Mouse (Mus musculus) limb, embryonic 15.5 days (tissue): Measurements from ENCODE around the gene Galnt14. TPM values are rescaled to one million over a fixed set of nuclear protein-coding genes. Genes with fewer than 3 reads are reported as not detected.

Source experiments
- ATAC-seq: fragments of 200-750 bp; cut with Nextera tagmentation; 2 replicates; pipeline ENCODE4 v1.8.0; 2017; ENCODE audit warnings: low read depth, moderate TSS enrichment; ENCODE audit not compliant: insufficient number of reproducible peaks, low FRiP score, low TSS enrichment
- H3K27ac ChIP-seq: fragments of 300-500 bp; sonication (generic); 2 replicates; pipeline ENCODE4 v1.5.1; 2015; ENCODE audit warnings: moderate library complexity, mild to moderate bottlenecking, inconsistent platforms
- H3K27me3 ChIP-seq: fragments of 300-500 bp; sonication (generic); 2 replicates; pipeline ENCODE4 v1.6.1; 2015; ENCODE audit warnings: inconsistent platforms
- H3K36me3 ChIP-seq: fragments of 300-500 bp; sonication (generic); 2 replicates; pipeline ENCODE4 v1.6.1; 2015; ENCODE audit warnings: inconsistent platforms
- H3K4me1 ChIP-seq: fragments of 300-500 bp; sonication (generic); 2 replicates; pipeline ENCODE4 v1.6.1; 2015; ENCODE audit warnings: inconsistent platforms
- H3K4me2 ChIP-seq: fragments of 300-500 bp; sonication (generic); 2 replicates; pipeline ENCODE4 v1.6.1; 2015; ENCODE audit warnings: mild to moderate bottlenecking, inconsistent platforms
- H3K4me3 ChIP-seq: fragments of 300-500 bp; sonication (generic); 2 replicates; pipeline ENCODE4 v1.5.1; 2015; ENCODE audit warnings: mild to moderate bottlenecking, inconsistent platforms
- H3K9ac ChIP-seq: fragments of 300-500 bp; sonication (generic); 2 replicates; pipeline ENCODE4 v1.6.1; 2015; ENCODE audit warnings: inconsistent platforms
- H3K9me3 ChIP-seq: fragments of 300-500 bp; sonication (generic); 2 replicates; pipeline ENCODE4 v1.6.1; 2016; ENCODE audit warnings: inconsistent platforms
- WGBS: fragments of 180-500 bp; shearing (Covaris S2); methylation state at CpG from one replicate; pipeline ENCODE4 v1.1.7; 2015; 5-methylcytosine and 5-hydroxymethylcytosine counted together
- polyA plus RNA-seq: library from polyadenylated mRNA; unstranded; fragments of >200 nt; fragmentation: Nextera tagmentation; extraction: Ambion mirVana; gene quantifications from 2 replicates; pipeline ENCODE4 v1.2.1, GENCODE M21; 2015

Galnt14 gene
- polyA plus RNA-seq, 1 experiment from 2014 or later, result 2.0 TPM

GRCm38 (mm10) chr17:73656373-73656772 lies 53.9 kb downstream of the Galnt14 start:
- WGBS, result 81% methylated on average over 3 of the region's 3 CpGs
- no peaks in the 10 kb centered on the region for H3K27me3 ChIP-seq
- no peaks in the 10 kb centered on the region for H3K36me3 ChIP-seq
- no peaks in the 10 kb centered on the region for H3K9me3 ChIP-seq
- H3K4me1 ChIP-seq, result no peaks in the 10 kb centered on the region
- no peak for ATAC-seq
- H3K27ac ChIP-seq, result no peak overlapping the region
- H3K4me3 ChIP-seq, result no peak overlapping the region
- H3K9ac ChIP-seq, result no peak overlapping the region
- no peak overlapping the region for H3K4me2 ChIP-seq

DNA sequence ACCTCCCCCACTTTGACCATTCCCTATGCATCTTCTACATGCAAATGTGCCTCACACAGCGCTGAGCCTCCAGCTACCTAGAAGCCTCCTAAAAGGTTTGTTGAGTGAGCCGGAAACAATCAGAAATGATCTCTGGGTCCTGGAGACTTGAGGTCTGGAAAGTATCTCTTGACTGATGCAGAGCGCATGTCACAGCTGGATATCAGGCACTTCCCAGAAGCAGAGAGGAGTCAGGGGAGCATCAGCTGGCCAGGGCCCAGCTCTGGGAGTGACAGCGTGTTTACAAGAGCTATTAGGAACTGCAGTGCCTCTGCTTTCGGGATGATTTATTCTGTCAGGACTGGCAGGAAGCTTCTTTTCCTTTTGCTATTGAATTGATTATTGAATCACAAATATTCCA lies 56.0 kb downstream of the Galnt14 start:
- WGBS, result 43% methylated on average over 5 of the region's 5 CpGs
- Histone ChIP-seq H3K9me3 (no peaks in the 10 kb centered on the region), H3K36me3 (no peaks in the 10 kb centered on the region), H3K4me2 (no peak overlapping the region), H3K4me1 (no peaks in the 10 kb centered on the region), H3K27me3 (no peaks in the 10 kb centered on the region), H3K27ac (no peak overlapping the region), H3K9ac (no peak overlapping the region), H3K4me3 (no peak overlapping the region)
- ATAC-seq, result no peak

DNA sequence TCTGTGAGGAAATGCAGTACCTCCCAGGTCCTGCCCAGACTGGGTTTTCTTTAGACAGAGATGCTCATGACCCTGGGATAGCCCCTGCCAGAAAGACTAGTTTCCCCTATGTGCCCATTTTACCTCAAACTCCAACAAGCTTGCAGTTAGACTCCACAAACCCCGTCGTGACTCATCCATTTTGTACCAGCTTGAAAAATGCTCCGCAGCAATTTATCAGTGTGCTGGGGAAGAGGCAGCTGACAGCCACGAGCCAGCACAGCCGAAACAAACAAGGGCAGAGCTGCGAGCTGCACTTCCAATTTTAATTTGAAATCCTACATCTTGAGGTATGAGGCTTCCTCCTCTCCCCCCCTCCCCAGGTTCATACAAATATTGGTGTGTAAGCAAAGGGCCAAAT lies 60.9 kb downstream of the Galnt14 start:
- Histone ChIP-seq H3K9ac (no peak overlapping the region), H3K4me3 (no peak overlapping the region), H3K27me3 (no peaks in the 10 kb centered on the region), H3K36me3 (no peaks in the 10 kb centered on the region), H3K4me1 (no peaks in the 10 kb centered on the region), H3K9me3 (no peaks in the 10 kb centered on the region), H3K27ac (no peak overlapping the region), H3K4me2 (no peak overlapping the region)
- no peak for ATAC-seq
- WGBS, result 70% methylated on average over 6 of the region's 6 CpGs

DNA sequence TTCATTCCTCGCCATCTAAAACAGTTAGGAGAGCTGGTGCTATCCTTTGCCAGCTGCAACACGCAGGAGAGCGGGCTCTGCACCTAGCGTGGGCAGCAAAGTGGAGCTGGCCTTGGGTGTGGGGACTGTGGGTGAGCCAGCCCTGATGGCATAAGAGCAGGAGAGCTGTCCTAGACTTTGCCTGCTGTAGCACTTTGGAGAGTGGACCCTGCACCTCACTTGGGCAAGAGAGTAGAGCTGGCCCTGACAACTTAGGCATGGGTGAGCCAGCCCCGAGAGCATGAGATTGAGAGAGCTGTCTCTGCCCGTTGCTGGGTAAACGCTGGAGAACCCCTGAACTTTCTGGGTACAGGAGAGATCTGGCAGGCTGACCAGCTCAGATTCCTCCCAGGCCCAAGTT lies 68.6 kb downstream of the Galnt14 start:
- no peaks in the 10 kb centered on the region for H3K27me3 ChIP-seq
- ATAC-seq, result no peak
- no peak overlapping the region for H3K4me3 ChIP-seq
- H3K4me2 ChIP-seq, result no peak overlapping the region
- WGBS, result 90% methylated on average over 7 of the region's 7 CpGs
- no peaks in the 10 kb centered on the region for H3K9me3 ChIP-seq
- no peaks in the 10 kb centered on the region for H3K36me3 ChIP-seq
- no peak overlapping the region for H3K9ac ChIP-seq
- no peak overlapping the region for H3K27ac ChIP-seq
- H3K4me1 ChIP-seq, result no peaks in the 10 kb centered on the region

DNA sequence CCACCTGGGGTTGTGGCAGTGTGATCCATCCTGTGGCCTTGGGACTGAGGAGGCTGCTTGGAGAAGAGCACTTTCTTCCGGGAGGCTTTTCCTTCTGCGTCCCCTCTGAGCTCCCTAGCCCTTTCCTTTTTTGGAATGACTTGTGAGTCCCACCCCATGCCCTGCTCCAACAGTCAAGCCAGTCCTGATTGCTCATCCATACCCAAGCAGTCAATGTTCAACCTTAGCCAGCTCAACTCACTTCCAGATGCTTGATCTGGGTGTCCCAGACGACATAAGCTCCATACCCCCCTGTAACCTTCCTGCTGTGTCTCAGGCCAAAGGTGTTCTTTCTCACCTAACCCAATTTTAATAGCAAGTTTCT lies 70.2 kb downstream of the Galnt14 start:
- no peak overlapping the region for H3K9ac ChIP-seq
- ATAC-seq, result no peak
- no peak overlapping the region for H3K27ac ChIP-seq
- H3K4me1 ChIP-seq, result no peaks in the 10 kb centered on the region
- H3K4me2 ChIP-seq, result no peak overlapping the region
- no peaks in the 10 kb centered on the region for H3K9me3 ChIP-seq
- no peaks in the 10 kb centered on the region for H3K36me3 ChIP-seq
- no peak overlapping the region for H3K4me3 ChIP-seq
- no peaks in the 10 kb centered on the region for H3K27me3 ChIP-seq
- 45% methylated on average over 3 of the region's 3 CpGs for WGBS

DNA sequence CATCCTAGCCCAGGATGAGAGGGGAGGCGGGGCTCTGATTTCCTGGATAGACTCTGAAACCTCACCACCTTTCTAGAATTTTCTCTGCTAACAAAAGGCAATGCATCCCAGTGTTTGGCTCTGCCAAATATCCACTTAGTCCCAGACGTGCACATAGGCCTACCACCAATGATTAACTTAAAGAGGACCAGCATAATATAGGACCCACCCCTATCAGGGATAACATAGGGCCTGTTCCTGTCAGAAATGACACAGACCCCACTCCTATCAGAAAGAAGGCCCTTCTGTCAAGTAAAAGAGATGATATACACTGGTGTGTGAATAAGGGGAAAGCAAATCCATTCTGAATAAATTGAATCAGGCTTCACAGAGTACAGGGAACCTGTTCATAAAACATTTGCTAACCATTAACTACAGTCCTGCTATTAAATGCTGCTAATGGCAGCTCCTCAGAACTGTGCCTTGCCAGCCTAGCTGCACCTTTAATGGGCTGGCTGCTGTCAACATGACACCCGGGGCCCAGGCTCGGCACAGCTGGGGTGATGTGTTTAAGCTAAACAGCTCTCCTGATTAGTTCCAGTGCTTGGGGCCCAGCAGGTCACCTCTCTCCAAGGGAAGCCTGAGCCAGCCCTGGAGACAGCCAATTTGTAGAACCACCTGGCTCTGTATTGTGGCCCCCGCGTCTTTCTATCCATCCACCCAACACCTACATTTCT lies 70.7 kb downstream of the Galnt14 start:
- Histone ChIP-seq H3K4me1 (no peaks in the 10 kb centered on the region), H3K27ac (no peak overlapping the region), H3K27me3 (no peaks in the 10 kb centered on the region), H3K4me2 (no peak overlapping the region), H3K9me3 (no peaks in the 10 kb centered on the region), H3K9ac (no peak overlapping the region), H3K4me3 (no peak overlapping the region), H3K36me3 (no peaks in the 10 kb centered on the region)
- 27% methylated on average over 6 of the region's 6 CpGs for WGBS
- ATAC-seq, result no peak

DNA sequence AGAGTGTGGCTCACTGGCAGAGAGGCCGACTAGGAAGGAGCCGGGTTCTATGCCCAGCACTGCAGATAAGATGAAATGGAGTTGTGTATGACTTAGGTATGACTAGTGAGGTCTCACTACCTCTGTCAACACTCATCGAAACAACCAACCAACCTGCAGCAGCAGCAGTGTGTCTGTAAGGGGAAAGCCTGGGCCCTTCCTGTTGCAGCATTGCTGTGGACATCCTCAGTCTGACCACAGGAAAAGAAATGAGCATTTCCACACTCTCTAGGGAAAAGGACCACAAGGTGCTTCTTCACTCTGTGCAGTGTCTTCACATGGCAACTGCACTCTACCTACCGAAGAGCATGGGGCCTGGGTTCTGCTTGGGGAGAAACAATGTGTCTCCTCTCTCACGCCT lies 73.3 kb downstream of the Galnt14 start:
- no peaks in the 10 kb centered on the region for H3K27me3 ChIP-seq
- no peaks in the 10 kb centered on the region for H3K36me3 ChIP-seq
- WGBS, result 93% methylated on average over 5 of the region's 5 CpGs
- no peak overlapping the region for H3K27ac ChIP-seq
- ATAC-seq, result no peak
- no peak overlapping the region for H3K4me3 ChIP-seq
- no peaks in the 10 kb centered on the region for H3K9me3 ChIP-seq
- no peak overlapping the region for H3K4me2 ChIP-seq
- H3K4me1 ChIP-seq, result no peaks in the 10 kb centered on the region
- no peak overlapping the region for H3K9ac ChIP-seq

DNA sequence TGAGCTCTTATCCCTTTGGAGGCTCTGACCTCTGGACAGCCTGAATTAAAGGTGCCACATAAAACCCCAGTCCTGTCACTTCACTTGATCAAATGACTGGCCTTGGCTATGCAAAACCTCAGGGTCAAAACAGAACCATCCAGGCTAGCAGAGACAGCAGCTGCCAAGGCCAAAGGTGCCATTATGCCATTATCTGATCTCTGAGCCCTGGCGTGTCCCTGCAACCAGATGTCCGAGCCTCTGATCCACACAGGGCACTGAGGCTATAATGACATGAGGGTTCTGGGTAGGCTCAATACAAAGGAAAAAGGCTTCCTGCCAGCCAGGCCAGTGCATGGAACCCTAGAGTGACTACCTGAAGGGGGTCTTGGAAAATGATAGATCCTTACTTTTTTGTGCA lies 75.4 kb downstream of the Galnt14 start:
- 62% methylated on average over 2 of the region's 2 CpGs for WGBS
- no peaks in the 10 kb centered on the region for H3K4me1 ChIP-seq
- no peak overlapping the region for H3K9ac ChIP-seq
- H3K36me3 ChIP-seq, result no peaks in the 10 kb centered on the region
- no peak for ATAC-seq
- H3K9me3 ChIP-seq, result no peaks in the 10 kb centered on the region
- H3K27me3 ChIP-seq, result no peaks in the 10 kb centered on the region
- H3K27ac ChIP-seq, result no peak overlapping the region
- H3K4me3 ChIP-seq, result no peak overlapping the region
- H3K4me2 ChIP-seq, result no peak overlapping the region

- H3K9ac ChIP-seq, result no peak overlapping the region
- ATAC-seq, result no peak
- H3K4me1 ChIP-seq, result no peaks in the 10 kb centered on the region
- no peaks in the 10 kb centered on the region for H3K9me3 ChIP-seq
- no peak overlapping the region for H3K4me3 ChIP-seq
- no peaks in the 10 kb centered on the region for H3K36me3 ChIP-seq
- no peak overlapping the region for H3K27ac ChIP-seq
- WGBS, result 73% methylated on average over 11 of the region's 11 CpGs
- no peak overlapping the region for H3K4me2 ChIP-seq
- no peaks in the 10 kb centered on the region for H3K27me3 ChIP-seq
These were observed 76.1 kb downstream of the Galnt14 start for GRCm38 (mm10) chr17:73633991-73634710.

DNA sequence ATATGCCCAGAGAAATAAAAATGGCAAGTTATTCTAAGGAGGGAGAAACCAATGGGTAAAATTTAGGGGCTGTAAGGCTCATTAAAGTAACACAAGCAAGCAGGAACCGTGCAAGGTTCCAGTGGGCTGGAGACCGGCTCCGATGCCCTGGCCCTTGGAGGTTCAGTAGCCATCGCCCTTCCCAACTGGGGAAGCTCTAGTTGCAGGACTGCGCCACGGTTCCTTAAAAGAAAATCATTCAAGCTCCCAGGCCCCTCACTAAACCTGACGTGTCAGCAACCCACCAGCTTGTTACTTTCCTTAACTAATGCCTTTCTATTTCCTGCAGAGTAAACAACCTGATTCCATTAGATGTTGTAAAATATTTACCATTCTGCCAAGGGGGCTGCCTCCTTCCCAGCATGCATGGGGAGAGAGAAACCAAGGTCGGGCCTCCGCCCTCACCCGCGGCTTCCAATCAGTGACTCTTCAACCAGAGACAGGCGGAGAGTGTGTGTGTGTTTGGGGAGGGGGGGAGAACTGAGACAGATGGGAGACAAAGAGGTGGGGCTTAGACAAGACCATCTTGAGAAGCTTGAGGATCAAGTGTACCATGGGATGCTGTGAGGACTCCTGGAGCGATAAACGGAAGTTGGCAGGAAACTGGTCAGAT lies 81.9 kb downstream of the Galnt14 start:
- ATAC-seq, result no peak
- Histone ChIP-seq H3K36me3 (no peaks in the 10 kb centered on the region), H3K9ac (no peak overlapping the region), H3K27ac (no peak overlapping the region), H3K4me3 (no peak overlapping the region), H3K4me1 (no peaks in the 10 kb centered on the region), H3K9me3 (no peaks in the 10 kb centered on the region), H3K27me3 (no peaks in the 10 kb centered on the region), H3K4me2 (no peak overlapping the region)
- WGBS, result 69% methylated on average over 14 of the region's 14 CpGs

DNA sequence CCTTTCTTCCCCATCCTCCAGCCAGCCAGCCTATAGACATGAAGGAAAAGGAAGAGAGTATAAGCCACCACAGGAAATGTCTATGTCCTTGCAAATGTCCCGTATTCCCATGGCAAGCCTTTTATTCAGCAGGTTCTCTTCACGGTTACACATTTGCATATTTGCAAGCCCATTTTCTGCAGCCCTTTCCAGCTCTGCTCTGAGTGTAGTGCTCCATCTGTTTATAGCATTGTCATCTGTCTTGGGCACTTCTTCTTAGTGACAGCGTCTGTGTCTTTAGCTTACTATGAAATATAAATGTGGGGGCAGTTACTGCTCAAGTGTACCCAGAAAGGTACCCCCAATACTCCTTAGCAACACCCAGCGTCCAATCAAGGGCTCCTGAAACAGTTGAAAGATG lies 83.3 kb downstream of the Galnt14 start:
- 73% methylated on average over 4 of the region's 4 CpGs for WGBS
- Histone ChIP-seq H3K4me1 (no peaks in the 10 kb centered on the region), H3K36me3 (no peaks in the 10 kb centered on the region), H3K9ac (no peak overlapping the region), H3K27me3 (no peaks in the 10 kb centered on the region), H3K4me2 (no peak overlapping the region), H3K9me3 (no peaks in the 10 kb centered on the region), H3K27ac (no peak overlapping the region), H3K4me3 (no peak overlapping the region)
- ATAC-seq, result no peak

DNA sequence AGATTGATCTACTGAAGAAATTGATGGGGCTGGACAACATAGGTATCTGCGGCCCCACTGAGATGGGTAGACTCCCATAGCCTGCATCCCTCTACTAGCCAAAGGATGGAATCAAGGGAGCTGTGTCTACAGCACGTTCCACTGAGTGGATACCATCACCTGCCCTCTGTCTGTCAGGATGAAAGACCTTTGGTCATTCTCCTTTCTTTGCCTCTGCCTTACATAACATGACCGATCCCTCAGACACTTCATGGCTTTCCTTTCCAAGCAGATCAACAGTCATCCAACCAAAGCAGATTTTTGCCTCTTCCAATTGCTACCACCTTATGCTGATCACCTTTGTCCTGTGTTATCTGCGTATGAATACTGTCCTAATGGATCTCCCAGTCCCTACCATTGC lies 90.2 kb downstream of the Galnt14 start:
- Histone ChIP-seq H3K27ac (no peak overlapping the region), H3K9ac (no peak overlapping the region), H3K4me1 (no peaks in the 10 kb centered on the region), H3K9me3 (no peaks in the 10 kb centered on the region), H3K4me3 (no peak overlapping the region), H3K27me3 (no peaks in the 10 kb centered on the region), H3K36me3 (no peaks in the 10 kb centered on the region), H3K4me2 (no peak overlapping the region)
- no peak for ATAC-seq
- WGBS, result 91% methylated on average over 4 of the region's 4 CpGs
